Mouse (Mus musculus): ENCODE measurements around the gene Scn4b. TPM values are rescaled to one million over a fixed set of nuclear protein-coding genes. Genes with fewer than 3 reads are reported as not detected.

The Scn4b gene
- polyA plus RNA-seq, 1 experiment: 1.0 TPM

- 65% methylated on average over 3 of the region's 3 CpGs for WGBS
- Histone ChIP-seq H3K4me3 (replicated peaks; ENCODE audit: extremely low read depth, low read depth, low read length) (no peak overlapping the region), H3K4me1 (ENCODE audit: control insufficient read depth, insufficient read depth, low read length) (no peaks in the 10 kb centered on the region)
- no peak for DNase-seq
- TF ChIP-seq CTCF (IDR thresholded peaks at IDR 0.05; ENCODE audit: insufficient read depth, low read length) (no peak), POLR2A (IDR thresholded peaks at IDR 0.05; ENCODE audit: borderline replicate concordance, extremely low read depth, low read depth, low read length) (no peak)
These were observed 4.5 kb downstream of the Scn4b start for GRCm38 (mm10) chr9:45142686-45143085.

GRCm38 (mm10) chr9:45145533-45146266, 7.5 kb downstream of the Scn4b start:
- Histone ChIP-seq H3K4me1 (ENCODE audit: control insufficient read depth, insufficient read depth, low read length) (no peaks in the 10 kb centered on the region), H3K4me3 (replicated peaks; ENCODE audit: extremely low read depth, low read depth, low read length) (no peak overlapping the region)
- WGBS: 7% methylated on average over 27 of the region's 27 CpGs
- TF ChIP-seq CTCF (IDR thresholded peaks at IDR 0.05; ENCODE audit: insufficient read depth, low read length): no peak
- TF ChIP-seq POLR2A (IDR thresholded peaks at IDR 0.05; ENCODE audit: borderline replicate concordance, extremely low read depth, low read depth, low read length): no peak
- DNase-seq: peak; percentile 10

GRCm38 (mm10) chr9:45146267-45146597, 8.0 kb downstream of the Scn4b start:
- H3K4me3 ChIP-seq (replicated peaks; ENCODE audit: extremely low read depth, low read depth, low read length): no peak overlapping the region
- no peaks in the 10 kb centered on the region for H3K4me1 ChIP-seq (ENCODE audit: control insufficient read depth, insufficient read depth, low read length)
- TF ChIP-seq CTCF (IDR thresholded peaks at IDR 0.05; ENCODE audit: insufficient read depth, low read length): peak; percentile 42; the same call in 1 of the 2 replicates
- no peak for TF ChIP-seq POLR2A (IDR thresholded peaks at IDR 0.05; ENCODE audit: borderline replicate concordance, extremely low read depth, low read depth, low read length)
- DNase-seq: peak; percentile 54
- under 1% methylated on average over 5 of the region's 5 CpGs for WGBS

- WGBS: 59% methylated on average over 1 of the region's 1 CpGs
These were observed 12.7 kb downstream of the Scn4b start for GRCm38 (mm10) chr9:45150933-45151332.

GRCm38 (mm10) chr9:45153361-45153760, 15.2 kb downstream of the Scn4b start:
- Histone ChIP-seq H3K4me3 (replicated peaks; ENCODE audit: extremely low read depth, low read depth, low read length) (no peak overlapping the region), H3K4me1 (ENCODE audit: control insufficient read depth, insufficient read depth, low read length) (no peaks in the 10 kb centered on the region)
- no peak for DNase-seq
- WGBS: 42% methylated on average over 7 of the region's 7 CpGs
- no peak for TF ChIP-seq POLR2A (IDR thresholded peaks at IDR 0.05; ENCODE audit: borderline replicate concordance, extremely low read depth, low read depth, low read length)
- TF ChIP-seq CTCF (IDR thresholded peaks at IDR 0.05; ENCODE audit: insufficient read depth, low read length): no peak

More at GRCm38 (mm10) chr9:45150933-45151332, 12.7 kb downstream of the Scn4b start:
- Histone ChIP-seq H3K4me1 (ENCODE audit: control insufficient read depth, insufficient read depth, low read length) (no peaks in the 10 kb centered on the region), H3K4me3 (replicated peaks; ENCODE audit: extremely low read depth, low read depth, low read length) (no peak overlapping the region)
- DNase-seq: no peak
- no peak for TF ChIP-seq POLR2A (IDR thresholded peaks at IDR 0.05; ENCODE audit: borderline replicate concordance, extremely low read depth, low read depth, low read length)

- 57% methylated on average over 5 of the region's 5 CpGs for WGBS
- no peak for DNase-seq
- Histone ChIP-seq H3K4me3 (replicated peaks; ENCODE audit: extremely low read depth, low read depth, low read length) (no peak overlapping the region), H3K4me1 (ENCODE audit: control insufficient read depth, insufficient read depth, low read length) (no peaks in the 10 kb centered on the region)
- no peak for TF ChIP-seq POLR2A (IDR thresholded peaks at IDR 0.05; ENCODE audit: borderline replicate concordance, extremely low read depth, low read depth, low read length)
- TF ChIP-seq CTCF (IDR thresholded peaks at IDR 0.05; ENCODE audit: insufficient read depth, low read length): no peak
These were observed 29.7 kb downstream of the Scn4b start for GRCm38 (mm10) chr9:45167903-45168302.

- Histone ChIP-seq H3K4me1 (ENCODE audit: control insufficient read depth, insufficient read depth, low read length) (no peaks in the 10 kb centered on the region), H3K4me3 (replicated peaks; ENCODE audit: extremely low read depth, low read depth, low read length) (no peak overlapping the region)
- no peak for DNase-seq
- TF ChIP-seq CTCF (IDR thresholded peaks at IDR 0.05; ENCODE audit: insufficient read depth, low read length) (no peak), POLR2A (IDR thresholded peaks at IDR 0.05; ENCODE audit: borderline replicate concordance, extremely low read depth, low read depth, low read length) (no peak)
- WGBS: 90% methylated on average over 5 of the region's 5 CpGs
These were observed 32.0 kb downstream of the Scn4b start for GRCm38 (mm10) chr9:45170150-45170549.

GRCm38 (mm10) chr9:45171073-45171610, 32.9 kb downstream of the Scn4b start:
- DNase-seq: no peak
- TF ChIP-seq CTCF (IDR thresholded peaks at IDR 0.05; ENCODE audit: insufficient read depth, low read length): no peak
- TF ChIP-seq POLR2A (IDR thresholded peaks at IDR 0.05; ENCODE audit: borderline replicate concordance, extremely low read depth, low read depth, low read length): no peak
- no peak overlapping the region for H3K4me3 ChIP-seq (replicated peaks; ENCODE audit: extremely low read depth, low read depth, low read length)
- no peaks in the 10 kb centered on the region for H3K4me1 ChIP-seq (ENCODE audit: control insufficient read depth, insufficient read depth, low read length)
- WGBS: 81% methylated on average over 1 of the region's 1 CpGs

- DNase-seq: no peak
- H3K4me1 ChIP-seq (ENCODE audit: control insufficient read depth, insufficient read depth, low read length): no peaks in the 10 kb centered on the region
- H3K4me3 ChIP-seq (replicated peaks; ENCODE audit: extremely low read depth, low read depth, low read length): no peak overlapping the region
- TF ChIP-seq POLR2A (IDR thresholded peaks at IDR 0.05; ENCODE audit: borderline replicate concordance, extremely low read depth, low read depth, low read length): no peak
- TF ChIP-seq CTCF (IDR thresholded peaks at IDR 0.05; ENCODE audit: insufficient read depth, low read length): no peak
- whole genome bisulfite sequencing: 60% methylated on average over 3 of the region's 3 CpGs
These were observed 35.3 kb downstream of the Scn4b start for GRCm38 (mm10) chr9:45173475-45173874.

GRCm38 (mm10) chr9:45179282-45179681, 41.1 kb downstream of the Scn4b start:
- DNase-seq: no peak
- WGBS: 85% methylated on average over 5 of the region's 5 CpGs
- TF ChIP-seq POLR2A (IDR thresholded peaks at IDR 0.05; ENCODE audit: borderline replicate concordance, extremely low read depth, low read depth, low read length) (no peak), CTCF (IDR thresholded peaks at IDR 0.05; ENCODE audit: insufficient read depth, low read length) (no peak)
- H3K4me3 ChIP-seq (replicated peaks; ENCODE audit: extremely low read depth, low read depth, low read length): no peak overlapping the region
- no peaks in the 10 kb centered on the region for H3K4me1 ChIP-seq (ENCODE audit: control insufficient read depth, insufficient read depth, low read length)

Data from lung, adult 2 months (tissue).